Mouse (Mus musculus) T-helper 1 cell (primary cell): Measurements from ENCODE around the gene Art4.
"Not testable (repeated sequence)": the region's sequence is repeated elsewhere in the genome, so short reads cannot be mapped to it uniquely, and the experiment has no call there.

ENCODE experiments used
- in situ Hi-C: fragments of 300-600 bp; cut with MboI, MseI; formaldehyde crosslinking; loops from one replicate; pipeline ENCODE4 v1.15.1; 2025; ENCODE audit warnings: high pct_unique_total_duplicates

Art4 gene

GRCm38 (mm10) chr6:136857186-136857872 is at the start of gene Art4:
TSS of gene Art4 (minus strand) at chr6:136857733.
- in situ Hi-C loops, result no loop called here

- in situ Hi-C loops, result no loop called here
Measured at GRCm38 (mm10) chr6:136906937-136907293, 49.4 kb upstream of the Art4 start.

- in situ Hi-C loops, result no loop called here
Measured at GRCm38 (mm10) chr6:136906283-136906936, 48.9 kb upstream of the Art4 start.

GRCm38 (mm10) chr6:136903885-136904470 is 46.4 kb upstream of the Art4 start:
- in situ Hi-C loops, result no loop called here

DNA sequence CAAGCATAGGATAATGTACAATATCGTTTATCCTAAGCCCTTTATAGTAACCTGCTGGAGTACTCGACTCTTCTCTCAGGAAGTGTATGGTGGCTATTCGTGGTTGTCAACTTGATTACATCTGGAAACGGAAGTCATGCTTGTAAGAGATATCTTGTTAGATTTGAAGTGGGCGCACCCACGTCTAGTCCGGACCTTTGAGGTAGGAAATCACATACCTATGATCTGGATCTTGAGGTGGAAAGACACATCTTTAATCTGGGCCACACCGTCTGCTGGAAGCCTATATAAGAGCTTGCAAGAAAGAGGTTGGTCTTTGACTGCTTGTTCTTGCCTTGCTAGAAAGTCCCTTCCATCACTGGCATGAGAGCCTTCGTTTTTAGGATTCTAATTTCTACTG is 45.0 kb upstream of the Art4 start:
- in situ Hi-C loops, result no loop called here

DNA sequence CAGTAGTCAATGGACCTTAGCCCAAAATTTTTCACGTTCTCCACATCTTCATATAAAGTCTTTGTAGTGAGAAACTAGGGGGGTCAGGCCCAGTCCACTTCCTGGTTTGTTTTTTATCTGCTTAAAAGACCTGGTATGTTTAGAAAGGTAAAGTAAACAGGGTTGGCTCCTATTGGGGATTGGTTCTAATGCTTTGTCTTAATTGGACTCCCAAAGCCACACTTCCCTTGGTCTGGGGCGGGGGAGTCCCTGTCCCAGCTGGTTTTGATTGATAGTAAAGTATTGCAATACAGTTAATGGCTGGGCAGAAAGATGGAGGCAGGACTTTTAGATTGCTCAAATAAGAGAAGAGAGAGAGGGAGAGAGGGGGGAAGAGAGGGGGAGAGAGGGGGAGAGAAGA is 43.5 kb upstream of the Art4 start:
- in situ Hi-C loops, result no loop called here

- in situ Hi-C loops, result no loop called here
Measured at GRCm38 (mm10) chr6:136900369-136901009, 43.0 kb upstream of the Art4 start.

DNA sequence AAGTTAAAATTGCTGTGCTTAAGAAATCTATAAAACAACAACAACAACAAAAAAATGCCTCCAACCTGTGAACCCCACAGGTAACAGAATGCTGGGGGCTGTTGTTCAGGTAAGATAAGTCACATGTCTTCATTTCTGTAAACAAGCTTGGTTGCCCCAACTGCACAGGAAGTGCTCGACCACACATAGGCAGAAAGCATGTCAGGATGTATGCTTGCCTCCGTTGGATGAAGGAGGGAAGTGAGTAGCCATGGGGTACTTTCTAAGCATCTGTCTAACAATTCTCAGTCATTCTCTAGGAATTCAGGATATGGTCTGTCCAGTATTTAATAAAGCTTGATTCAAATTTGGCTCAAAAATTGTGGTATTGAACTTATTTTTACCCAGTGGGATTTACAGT is 41.4 kb upstream of the Art4 start:
- in situ Hi-C loops, result no loop called here

- in situ Hi-C loops, result no loop called here
Measured at GRCm38 (mm10) chr6:136898222-136898621, 40.7 kb upstream of the Art4 start.

DNA sequence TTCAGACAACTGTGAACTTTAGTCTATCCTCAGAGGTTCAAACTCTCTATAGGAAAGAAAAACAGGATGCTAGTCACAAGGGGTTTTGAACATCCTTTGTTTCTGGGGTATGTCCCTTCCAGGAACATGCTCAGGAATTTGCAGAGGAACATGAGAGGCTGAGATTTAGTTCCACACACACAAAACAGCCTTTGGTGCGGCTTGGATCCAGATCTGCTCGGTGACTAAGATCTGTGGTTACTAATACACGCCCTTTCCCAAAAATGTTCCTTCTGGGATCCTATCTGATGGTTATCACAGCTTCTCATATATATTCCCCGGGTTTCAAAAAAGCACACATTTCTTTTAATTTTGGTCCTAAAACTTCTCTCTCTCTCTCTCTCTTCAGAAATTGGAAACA is 40.3 kb upstream of the Art4 start:
- in situ Hi-C loops, result no loop called here

GRCm38 (mm10) chr6:136894532-136895339 is 37.2 kb upstream of the Art4 start:
- in situ Hi-C loops, result no loop called here

- in situ Hi-C loops, result no loop called here
Measured at GRCm38 (mm10) chr6:136892002-136892401, 34.5 kb upstream of the Art4 start.

DNA sequence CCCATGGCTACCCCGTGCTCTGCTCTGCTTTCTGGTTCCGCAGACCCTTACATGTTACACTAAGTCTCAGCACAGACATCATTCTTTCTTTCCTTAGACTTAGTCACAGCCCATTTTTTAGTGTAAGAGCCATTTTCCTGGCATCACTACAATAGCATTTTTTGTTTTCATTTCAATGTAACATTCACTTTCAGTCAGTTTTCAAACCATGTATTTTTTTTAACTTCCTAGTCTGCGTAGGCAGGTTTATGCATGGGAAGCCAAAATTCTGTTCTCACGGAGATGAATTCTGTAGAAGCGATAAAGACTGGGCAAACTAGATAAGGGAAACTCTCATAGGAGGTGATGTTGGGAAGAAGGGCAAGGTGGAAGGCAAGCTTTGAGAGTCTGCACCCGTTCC is 32.0 kb upstream of the Art4 start:
- in situ Hi-C loops, result no loop called here

- in situ Hi-C loops, result no loop called here
Measured at GRCm38 (mm10) chr6:136889067-136889466, 31.5 kb upstream of the Art4 start.

GRCm38 (mm10) chr6:136887854-136888253 is 30.3 kb upstream of the Art4 start:
- in situ Hi-C loops, result no loop called here

DNA sequence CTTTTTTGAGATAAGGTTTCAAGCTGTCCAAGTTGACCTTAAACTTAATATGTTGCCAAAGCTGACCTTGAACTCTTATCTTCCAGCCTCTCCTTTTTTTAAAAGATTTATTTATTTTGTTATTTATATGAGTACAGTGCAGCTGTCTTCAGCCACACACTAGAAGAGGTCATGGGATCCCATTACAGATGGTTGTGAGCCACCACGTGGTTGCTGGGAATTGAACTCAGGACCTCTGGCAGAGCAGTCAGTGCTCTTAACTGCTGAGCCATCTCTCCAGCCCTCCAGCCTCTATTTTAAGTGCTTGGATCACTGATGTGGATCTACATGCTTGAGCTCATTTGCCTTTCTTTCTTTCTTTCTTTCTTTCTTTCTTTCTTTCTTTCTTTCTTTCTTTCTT is 27.2 kb upstream of the Art4 start:
- in situ Hi-C loops, result not testable (repeated sequence)

DNA sequence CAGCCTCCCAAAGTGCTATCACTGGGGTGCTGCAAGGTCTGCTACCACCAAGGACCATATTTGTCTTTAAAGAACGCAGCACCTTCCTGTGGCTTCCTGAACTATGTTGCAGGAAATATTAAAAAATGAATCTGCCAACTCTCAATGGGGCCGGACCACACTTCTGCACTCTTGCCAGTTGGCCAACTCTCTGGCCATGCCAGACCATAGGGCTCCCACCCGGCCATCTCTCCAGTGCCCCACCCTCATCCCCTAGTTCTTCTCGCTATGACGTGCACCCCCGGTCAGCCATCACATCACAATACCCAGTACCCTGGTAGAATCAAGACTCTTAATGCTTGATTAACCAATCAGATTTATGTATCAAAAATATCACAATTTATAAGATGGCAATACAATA is 26.4 kb upstream of the Art4 start:
- in situ Hi-C loops, result no loop called here

- in situ Hi-C loops, result no loop called here
Measured at GRCm38 (mm10) chr6:136883431-136883915, 25.9 kb upstream of the Art4 start.

DNA sequence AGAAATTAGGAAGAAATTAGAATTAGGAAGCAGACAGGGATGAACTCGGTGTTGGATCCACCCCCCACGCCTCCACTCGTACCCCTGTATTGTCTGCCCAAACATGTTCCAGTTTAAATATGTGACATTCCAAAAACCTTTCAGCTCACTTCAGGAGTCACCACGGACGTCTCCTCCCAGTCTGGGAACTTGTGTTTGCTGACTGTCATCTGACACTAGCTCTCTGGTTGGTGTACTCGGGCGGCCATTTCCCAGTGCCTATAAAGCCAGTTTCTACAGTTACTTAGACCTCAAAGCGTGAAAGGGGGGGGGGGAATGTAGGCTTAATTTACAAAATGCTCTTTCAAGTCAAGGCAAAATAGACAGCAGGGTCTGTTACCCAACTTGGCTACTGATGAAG is 24.1 kb upstream of the Art4 start:
- in situ Hi-C loops, result no loop called here

GRCm38 (mm10) chr6:136875670-136876069 is 18.1 kb upstream of the Art4 start, which contains the start of gene Mgp:
TSS of gene Mgp (minus strand) at chr6:136875823.
- in situ Hi-C loops, result no loop called here

DNA sequence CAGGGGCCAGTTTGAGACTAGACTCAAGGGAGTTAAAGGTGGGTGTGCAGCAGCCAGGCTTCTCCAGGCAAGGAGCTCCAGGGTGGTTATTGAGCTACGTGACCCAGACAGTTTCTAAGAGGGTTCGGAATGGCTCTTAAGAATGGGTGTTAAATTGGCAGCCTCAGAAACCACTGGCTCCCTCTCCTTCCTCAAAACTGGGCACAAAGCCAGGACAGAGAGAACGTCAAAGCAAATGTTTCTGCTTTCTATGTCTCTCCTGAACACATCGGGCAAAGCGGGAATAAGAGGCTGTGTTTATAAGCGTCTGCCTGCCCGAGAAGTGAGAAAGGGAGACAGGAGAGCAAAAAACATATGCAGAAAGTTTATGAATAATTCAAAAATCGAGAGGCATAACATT is 17.1 kb upstream of the Art4 start:
- in situ Hi-C loops, result no loop called here

DNA sequence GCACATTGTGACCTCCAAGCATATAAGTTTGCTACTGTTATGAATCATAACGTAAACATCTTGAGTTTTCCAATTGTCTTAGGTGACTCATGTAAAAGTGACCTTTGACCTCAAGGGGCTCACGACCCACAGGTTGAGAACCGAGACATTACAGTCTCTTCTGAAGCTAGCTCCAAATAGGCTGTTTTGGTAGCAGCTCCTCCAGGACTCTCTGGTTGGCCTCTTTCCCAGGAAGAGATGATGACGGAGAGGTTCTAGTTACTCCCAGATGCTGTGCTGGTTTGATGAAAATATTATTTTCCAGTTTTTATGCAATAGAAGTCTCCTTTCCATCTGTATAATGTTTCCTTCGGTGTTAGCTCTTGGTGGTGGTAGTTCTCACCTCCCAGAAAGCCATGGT is 11.4 kb upstream of the Art4 start:
- in situ Hi-C loops, result no loop called here
